Mouse (Mus musculus) spleen, postnatal 10 days (tissue): ENCODE measurements around the gene Taf15.

Experiments used
- DNase-seq, 2 experiments: peaks; one replicate each; pipeline ENCODE4 v3.0.0; 2021 to 2022; ENCODE audit warnings: low spot score in 2 of 2

Taf15 gene

GRCm38 (mm10) chr11:83457257-83457656 lies 15.6 kb upstream of the Taf15 start:
- DNase-seq = no peak

DNA sequence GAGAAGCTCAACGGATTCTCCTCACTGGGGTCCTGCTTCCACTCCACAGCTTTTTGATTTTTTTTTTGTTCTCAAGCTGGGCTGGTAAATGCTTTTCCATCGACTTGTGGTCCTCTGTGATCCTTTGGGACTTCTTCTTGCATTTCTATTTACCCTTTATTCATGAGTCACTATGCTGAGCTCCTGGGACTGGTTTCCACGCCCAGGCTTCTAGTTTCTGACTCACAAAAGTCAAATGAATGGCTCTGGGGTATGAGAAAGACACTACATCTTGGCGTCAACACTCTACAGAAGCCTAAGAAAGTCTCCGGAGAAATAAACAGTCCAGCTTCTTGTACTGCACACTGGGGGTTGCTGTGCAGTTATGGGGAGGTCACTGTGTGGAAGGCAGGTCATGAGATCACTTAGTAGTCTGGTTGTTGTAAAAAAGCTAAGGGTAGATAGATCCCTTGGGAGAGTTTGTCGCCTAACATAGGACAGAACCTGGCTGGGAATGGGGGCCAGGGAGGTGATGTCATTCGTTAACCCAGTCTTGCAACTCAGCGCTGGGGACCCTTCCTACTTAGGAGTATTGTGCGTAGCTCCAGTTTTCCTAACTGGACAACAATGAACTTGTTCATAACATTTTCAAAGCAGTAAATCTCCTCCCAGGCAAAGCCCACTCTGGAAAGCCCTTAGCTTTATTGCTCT lies 14.8 kb upstream of the Taf15 start:
- DNase-seq = no peak

DNA sequence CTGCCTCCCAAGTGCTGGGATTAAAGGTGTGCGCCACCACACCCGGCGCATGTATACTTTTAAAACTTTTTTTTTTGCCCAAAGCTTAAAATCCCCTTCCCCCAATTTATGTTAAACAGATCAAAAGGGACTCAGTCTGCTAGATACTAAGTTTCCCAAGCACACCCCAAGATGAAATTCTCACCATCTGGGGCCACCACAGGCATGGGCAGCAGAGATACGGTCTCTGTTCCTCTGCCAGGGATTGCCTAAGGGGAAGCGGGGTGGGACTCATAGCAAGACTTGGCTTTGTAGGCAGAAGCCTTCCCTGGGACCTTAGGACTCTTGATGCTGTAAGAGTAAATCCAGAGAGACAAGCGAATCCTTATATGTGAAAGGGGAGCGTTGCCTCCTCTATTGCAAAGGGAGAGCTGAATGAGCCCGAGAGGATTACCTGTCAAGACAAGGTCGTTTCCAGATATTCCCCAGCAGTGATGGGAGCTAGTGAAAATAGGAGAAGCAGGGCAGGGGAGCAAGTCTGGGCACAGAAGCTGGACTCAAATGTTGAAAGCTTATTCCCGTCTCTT lies 11.3 kb upstream of the Taf15 start:
- no peak for DNase-seq

GRCm38 (mm10) chr11:83462711-83463244 lies 10.1 kb upstream of the Taf15 start, which contains the start of gene Mmp28:
Gene Mmp28 (minus strand): TSS chr11:83463071.
- DNase-seq = no peak

GRCm38 (mm10) chr11:83465976-83466375 lies 6.9 kb upstream of the Taf15 start:
- DNase-seq = no peak

DNA sequence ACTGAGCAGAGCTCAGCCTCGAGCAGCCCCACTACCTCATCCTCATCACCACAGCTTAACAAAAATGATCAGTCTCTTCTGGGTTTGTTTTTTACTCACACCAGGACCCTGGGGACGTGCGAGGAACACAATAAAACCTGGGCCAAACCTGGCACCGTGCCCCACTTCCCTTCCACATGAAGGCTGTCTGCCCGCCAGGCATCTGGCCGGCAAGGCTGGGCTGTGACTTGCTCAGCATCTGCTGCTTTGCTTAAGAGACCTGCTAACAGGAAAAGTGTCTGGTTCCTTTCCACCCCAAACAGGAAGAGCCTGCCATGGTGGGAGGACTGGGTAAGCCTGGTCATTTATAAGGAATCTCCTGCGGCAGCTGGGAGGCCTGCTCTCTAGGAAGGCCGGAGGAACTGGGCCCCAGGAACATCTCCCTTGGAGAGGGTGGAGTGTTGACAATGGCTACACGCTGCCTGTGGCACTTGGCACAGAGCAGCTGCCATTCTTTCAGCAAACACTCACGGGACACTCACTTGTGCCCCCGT lies 5.7 kb upstream of the Taf15 start:
- DNase-seq = no peak

GRCm38 (mm10) chr11:83468765-83469164 lies 4.1 kb upstream of the Taf15 start:
- DNase-seq = no peak

DNA sequence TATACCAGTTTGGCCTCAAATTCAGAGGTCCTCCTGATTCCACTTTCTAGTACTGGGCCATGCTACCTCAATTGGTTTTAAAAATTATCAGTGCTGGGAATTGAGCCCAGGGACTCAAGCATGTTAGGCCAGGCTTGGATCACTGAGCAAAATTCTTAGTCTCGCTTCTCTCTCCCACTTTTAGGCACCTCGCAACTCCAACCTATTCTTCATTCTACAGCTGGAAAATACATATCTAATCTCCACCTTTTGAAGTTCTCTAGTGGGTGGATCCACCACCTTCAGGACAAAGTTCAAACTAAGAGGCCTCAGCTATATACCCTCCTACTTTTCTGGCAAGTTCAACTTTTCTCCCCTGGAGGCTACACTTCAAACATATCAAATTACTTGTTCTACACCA lies 1.1 kb upstream of the Taf15 start:
- peak in 1 of 2 experiments; percentile 7 for DNase-seq

DNA sequence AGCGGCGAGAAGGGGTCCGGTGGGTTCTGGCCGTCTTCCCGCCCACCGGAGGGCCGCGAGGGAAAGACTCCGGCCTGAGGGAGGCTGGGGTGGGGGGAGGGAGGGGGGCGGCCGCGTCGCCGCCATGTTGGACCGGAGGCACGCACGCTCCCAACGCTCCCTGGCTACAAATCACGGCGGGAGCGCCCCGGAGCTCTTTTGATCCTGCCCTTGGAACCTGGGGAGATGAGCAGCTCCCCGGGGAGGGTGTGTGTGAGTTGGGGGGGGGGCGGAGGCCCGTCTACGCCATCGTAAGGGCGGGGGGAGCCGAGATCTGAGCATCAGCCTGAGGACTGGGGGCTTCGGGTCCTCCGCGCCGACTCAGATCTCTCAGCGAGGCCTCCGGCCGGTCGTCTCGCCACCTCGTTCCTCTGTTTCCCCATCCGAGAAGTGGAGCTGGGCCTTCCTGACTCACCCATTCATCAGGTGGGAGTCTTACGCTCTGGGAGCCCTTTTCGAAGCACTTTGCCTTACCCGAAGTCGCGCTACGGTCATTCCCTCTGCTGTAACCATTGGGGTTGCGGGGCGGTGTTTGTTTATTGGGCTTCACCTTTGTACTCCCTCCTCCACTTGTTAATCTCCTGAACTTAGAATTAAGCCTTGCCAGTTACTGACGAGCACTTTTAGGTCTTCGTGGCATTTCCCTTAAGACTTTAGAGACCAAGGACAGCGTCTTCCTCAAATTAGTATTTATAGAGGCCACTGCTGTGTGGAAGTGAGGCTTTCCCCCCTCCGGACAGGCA lies 540 bp downstream of the Taf15 start:
- peak in 1 of 2 experiments; percentile 48 for DNase-seq

GRCm38 (mm10) chr11:83491488-83491887 lies 18.6 kb downstream of the Taf15 start:
- DNase-seq = no peak

DNA sequence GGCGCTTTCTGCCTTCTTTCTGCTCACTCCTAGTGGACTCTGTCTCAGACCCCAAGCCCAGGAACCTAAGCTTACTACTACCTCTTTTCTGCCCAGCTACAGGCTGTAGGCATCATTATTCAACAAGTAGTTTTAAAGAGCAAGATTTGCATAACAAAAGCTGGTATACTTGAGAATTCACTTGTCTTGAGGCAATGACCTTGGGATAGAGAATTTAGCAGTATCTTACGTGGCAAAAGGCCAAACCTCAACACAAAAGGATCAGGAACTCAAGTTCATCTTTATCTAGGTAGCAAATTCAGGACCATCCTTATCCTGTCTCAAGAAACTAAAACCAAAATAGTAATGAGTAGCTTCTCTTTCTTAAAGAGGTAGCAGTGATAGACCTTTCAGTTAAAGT lies 22.7 kb downstream of the Taf15 start:
- no peak for DNase-seq

GRCm38 (mm10) chr11:83504308-83504707 lies 31.4 kb downstream of the Taf15 start:
- DNase-seq = no peak

DNA sequence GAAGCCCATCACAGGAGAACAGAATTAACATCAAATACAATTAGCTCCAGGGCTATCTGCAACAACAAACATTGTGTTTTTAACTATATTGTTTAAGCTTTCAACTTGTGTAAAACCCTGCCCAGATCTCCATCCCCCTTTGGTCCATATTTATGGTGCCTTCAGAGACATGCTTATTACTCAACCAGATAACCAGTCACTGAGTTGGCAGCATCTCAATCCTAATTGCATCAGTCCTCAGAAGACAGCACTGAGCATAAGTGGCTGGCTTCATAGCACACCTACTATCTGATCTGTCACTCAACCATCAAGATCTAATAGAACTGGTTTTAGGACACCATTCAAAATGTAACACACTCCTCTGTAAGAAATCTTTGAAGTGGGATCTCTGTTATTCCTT lies 36.6 kb downstream of the Taf15 start:
- DNase-seq = no peak

- DNase-seq = no peak
These were observed 44.3 kb downstream of the Taf15 start for GRCm38 (mm10) chr11:83517153-83517552.

DNA sequence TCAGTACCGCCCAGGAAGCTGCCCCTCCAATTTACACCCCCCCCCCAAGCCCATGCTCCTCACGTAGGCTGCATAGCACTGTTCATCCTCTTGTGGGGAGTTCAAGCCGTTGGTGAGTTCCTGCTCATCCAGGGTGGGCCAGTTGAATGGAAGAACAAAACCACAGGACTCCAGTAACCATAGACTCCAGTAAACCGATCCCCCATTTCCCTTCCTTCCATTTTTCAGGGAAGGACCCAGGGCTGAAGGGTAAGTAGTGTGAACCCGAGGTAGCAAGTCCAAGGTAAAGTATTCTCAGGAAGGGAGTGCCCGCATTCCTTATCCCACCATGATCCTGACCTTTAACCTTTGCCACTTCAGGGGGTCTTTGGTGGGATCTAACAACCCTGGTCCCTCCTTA lies 45.5 kb downstream of the Taf15 start:
- DNase-seq = no peak

DNA sequence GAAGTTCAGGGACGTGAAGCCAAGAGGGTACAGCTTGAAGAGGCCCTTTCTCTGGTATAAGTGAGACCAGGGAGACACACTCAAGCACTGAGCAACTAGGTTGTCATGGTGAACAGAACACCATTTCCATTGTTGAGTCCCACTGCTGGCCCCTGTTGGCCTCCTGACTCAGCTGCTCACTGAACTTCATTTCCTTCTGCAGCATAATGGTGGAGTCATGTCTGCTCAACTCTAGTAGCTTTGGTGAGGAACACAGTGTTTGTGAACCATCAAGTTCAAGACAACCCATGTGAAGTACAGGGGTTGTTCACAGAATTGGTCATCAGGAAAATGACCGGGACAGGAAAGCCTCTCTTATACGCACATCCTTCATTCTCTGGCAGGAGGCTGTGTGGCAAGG lies 49.2 kb downstream of the Taf15 start, which contains the start of gene Heatr9:
Heatr9 (minus strand) TSS at position 101 of the 400 bp plus-strand sequence.
- no peak for DNase-seq

- DNase-seq = no peak
These were observed 56.1 kb downstream of the Taf15 start for GRCm38 (mm10) chr11:83529024-83529423.

DNA sequence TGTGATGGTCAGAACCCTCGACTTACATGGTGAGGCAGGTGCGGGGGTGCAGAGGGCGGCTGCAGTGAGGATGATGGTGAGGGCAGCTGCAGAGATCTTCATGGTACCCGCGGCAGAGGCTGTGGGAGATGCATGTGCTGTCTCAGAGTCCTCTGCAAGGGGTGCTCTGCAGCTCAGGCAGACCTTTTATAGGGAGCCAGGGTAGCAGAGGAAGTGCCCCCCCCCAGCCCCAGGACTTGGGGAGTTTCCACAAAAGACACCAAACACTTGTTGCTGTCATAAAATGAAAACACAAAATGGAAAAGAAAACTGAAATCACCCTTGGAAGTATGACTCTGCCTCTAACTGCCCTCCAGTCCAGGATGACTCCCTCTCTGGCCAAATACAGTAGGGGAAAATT lies 57.5 kb downstream of the Taf15 start, which contains the start of gene Ccl5:
Ccl5 (minus strand) TSS at position 159 of the 400 bp plus-strand sequence.
- DNase-seq = no peak

DNA sequence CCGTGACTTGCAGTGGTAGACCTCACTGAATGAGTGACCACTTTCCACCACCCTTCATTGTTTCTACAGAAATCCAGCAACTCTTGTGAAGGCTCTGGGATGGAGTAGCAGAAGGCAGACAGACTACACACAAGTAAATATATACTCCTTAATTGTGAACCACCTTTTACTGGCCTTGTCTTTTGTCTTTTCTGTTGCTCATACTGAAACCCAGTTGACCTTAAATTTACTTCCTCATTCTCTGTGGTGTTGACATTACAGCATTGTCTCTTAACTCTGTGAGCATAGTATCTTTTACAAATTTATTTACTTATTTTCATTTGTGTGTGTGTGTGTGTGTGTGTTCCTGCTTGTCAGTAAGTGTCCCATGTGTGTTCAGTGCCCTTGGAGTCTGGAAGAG lies 60.3 kb downstream of the Taf15 start:
- DNase-seq = no peak

GRCm38 (mm10) chr11:83534143-83534542 lies 61.3 kb downstream of the Taf15 start:
- DNase-seq = no peak

DNA sequence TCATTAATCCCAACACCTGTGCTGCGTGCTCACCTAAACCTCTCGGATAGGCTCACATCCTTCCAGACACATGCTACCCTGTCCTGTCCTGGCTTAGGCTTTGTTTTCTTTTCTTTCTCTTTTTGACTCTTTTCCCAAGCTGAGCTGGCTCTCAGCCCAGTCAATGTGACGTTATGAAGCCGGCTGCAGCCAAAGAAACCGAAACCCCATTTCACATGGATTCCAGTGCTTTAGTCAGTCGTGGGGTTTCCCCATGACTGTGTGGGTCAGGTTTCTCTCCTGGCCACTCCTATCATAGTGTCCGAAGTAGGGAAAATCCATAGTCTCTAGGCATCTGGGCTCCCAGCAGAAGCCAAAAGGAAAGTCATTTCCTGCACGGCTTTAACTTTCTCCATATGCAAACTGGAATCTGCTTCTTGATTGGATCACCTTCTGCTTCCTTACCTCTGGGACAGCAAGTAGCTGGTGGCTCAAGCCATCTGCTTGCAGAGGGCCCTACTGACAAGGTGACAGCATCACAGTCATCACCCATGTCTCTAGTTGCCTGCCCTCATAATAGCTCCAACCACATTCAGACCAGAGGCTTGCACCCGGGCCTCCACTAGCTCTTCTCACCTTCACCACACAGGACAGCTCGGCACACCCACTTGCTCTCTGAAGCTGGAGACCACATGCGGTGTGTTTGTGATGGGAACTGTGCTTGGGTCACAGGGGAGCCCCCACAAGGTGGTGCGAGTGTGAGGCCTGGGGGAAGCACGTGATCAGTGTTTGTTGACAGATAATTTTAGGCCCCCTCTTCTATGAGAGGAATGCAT lies 61.9 kb downstream of the Taf15 start:
- DNase-seq = peak in 1 of 2 experiments; percentile 31
